Mouse (Mus musculus) stomach, embryonic 15.5 days (tissue): ENCODE data around the gene Sipa1. TPM values are rescaled to one million over a fixed set of nuclear protein-coding genes. Genes with fewer than 3 reads are reported as not detected.

Experiments
- ATAC-seq: fragments of 200-750 bp; cut with Nextera tagmentation; 2 replicates; pipeline ENCODE4 v1.8.0; 2017; ENCODE audit warnings: low read depth, moderate number of reproducible peaks, moderate TSS enrichment; ENCODE audit not compliant: insufficient read depth, low FRiP score
- H3K27ac ChIP-seq: fragments of 300-500 bp; sonication (generic); 2 replicates; pipeline ENCODE4 v1.5.1; 2015; ENCODE audit warnings: mild to moderate bottlenecking, inconsistent platforms
- H3K27me3 ChIP-seq: fragments of 300-500 bp; sonication (generic); replicated peaks from 2 replicates; pipeline ENCODE4 v1.6.1; 2015; ENCODE audit warnings: inconsistent platforms
- H3K36me3 ChIP-seq: fragments of 300-500 bp; sonication (generic); 2 replicates; pipeline ENCODE4 v1.6.1; 2015; ENCODE audit warnings: inconsistent platforms
- H3K4me1 ChIP-seq: fragments of 300-500 bp; sonication (generic); 2 replicates; pipeline ENCODE4 v1.6.1; 2015; ENCODE audit warnings: inconsistent platforms
- H3K4me2 ChIP-seq: fragments of 300-500 bp; sonication (generic); 2 replicates; pipeline ENCODE4 v1.6.1; 2015; ENCODE audit warnings: mild to moderate bottlenecking, inconsistent platforms
- H3K4me3 ChIP-seq: fragments of 300-500 bp; sonication (generic); replicated peaks from 2 replicates; pipeline ENCODE4 v1.5.1; 2015; ENCODE audit warnings: inconsistent platforms
- H3K9ac ChIP-seq: fragments of 300-500 bp; sonication (generic); 2 replicates; pipeline ENCODE4 v1.6.1; 2015; ENCODE audit warnings: inconsistent platforms
- H3K9me3 ChIP-seq: fragments of 300-500 bp; sonication (generic); 2 replicates; pipeline ENCODE4 v1.6.1; 2016; ENCODE audit warnings: inconsistent platforms
- WGBS: fragments of 180-500 bp; shearing (Covaris S2); methylation state at CpG from one replicate; pipeline ENCODE4 v1.1.7; 2015; 5-methylcytosine and 5-hydroxymethylcytosine counted together
- polyA plus RNA-seq: library from polyadenylated mRNA; unstranded; fragments of >200 nt; fragmentation: Nextera tagmentation; extraction: Ambion mirVana; gene quantifications from 2 replicates; pipeline ENCODE4 v1.2.1, GENCODE M21; 2015

Gene Sipa1
- polyA plus RNA-seq, 1 experiment from 2014 or later, result 28.7 TPM

DNA sequence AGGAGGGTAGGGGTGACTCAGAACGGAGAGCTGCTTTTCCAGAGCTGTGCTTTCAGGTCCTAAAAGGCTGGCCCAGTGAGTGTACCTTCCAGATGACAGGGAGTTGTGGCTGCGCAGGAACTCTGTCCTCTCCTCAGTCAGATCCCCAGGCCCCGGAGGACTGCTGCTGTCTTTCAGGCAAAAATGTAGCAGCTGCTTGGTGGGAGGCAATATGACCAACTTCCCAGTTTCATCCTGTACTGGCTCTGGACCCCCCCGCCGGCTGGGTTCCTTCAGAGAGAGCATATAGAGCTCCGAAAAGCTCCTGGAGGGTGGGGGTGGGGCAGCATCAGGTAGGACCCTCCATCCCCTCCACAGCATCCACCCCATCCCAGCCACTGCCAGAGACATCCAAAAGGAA, 10.9 kb downstream of the Sipa1 start:
- peaks cover 38% of the 10 kb centered on the region for H3K4me1 ChIP-seq
- H3K9me3 ChIP-seq, result no peaks in the 10 kb centered on the region
- WGBS, result 72% methylated on average over 6 of the region's 6 CpGs
- ATAC-seq, result no peak
- peaks cover 13% of the 10 kb centered on the region for H3K36me3 ChIP-seq
- H3K4me3 ChIP-seq, result no peak overlapping the region
- H3K27ac ChIP-seq, result no peak overlapping the region
- peaks cover 11% of the 10 kb centered on the region for H3K27me3 ChIP-seq
- no peak overlapping the region for H3K9ac ChIP-seq
- H3K4me2 ChIP-seq, result no peak overlapping the region

DNA sequence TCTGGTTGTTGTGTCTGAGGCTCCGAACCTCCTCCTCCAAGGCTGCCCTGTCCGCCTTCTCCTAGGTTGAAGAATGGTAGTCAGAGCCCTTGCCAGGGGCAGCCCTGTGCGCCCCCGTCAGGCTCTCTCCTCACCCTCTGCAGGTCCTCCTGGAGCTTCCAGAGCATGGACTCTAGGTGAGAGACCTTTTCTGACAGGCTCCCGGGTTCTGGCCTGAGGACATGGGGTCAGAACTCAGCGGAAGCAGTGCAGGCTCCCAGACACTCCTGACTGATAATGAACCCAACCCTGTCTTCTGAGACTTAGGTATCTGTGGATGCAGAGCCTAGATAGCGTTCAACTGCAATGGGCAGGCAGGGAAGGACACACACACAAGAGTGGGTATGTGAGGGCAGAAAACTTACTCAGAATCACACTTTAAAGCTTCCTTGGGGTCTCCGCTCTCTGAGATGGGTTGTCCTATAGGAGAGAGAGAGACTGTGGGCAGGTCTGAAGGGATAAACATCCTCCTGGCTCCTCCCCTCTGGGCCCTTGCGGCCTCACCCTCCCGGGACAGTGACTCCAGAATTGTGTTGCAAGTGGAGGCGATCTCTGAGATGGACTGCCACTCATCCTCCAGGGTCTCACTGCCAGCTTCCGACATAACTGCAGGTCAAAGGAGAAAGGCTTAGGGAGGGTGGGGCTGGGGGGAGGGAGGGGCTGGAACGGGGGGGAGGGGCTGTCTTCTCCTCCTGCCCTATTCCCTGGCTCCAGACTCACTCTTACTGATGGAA, 11.8 kb downstream of the Sipa1 start:
- ATAC-seq, result no peak
- peaks cover 39% of the 10 kb centered on the region for H3K4me1 ChIP-seq
- H3K9me3 ChIP-seq, result no peaks in the 10 kb centered on the region
- H3K27me3 ChIP-seq, result peaks cover 11% of the 10 kb centered on the region
- peaks cover 21% of the 10 kb centered on the region for H3K36me3 ChIP-seq
- H3K4me2 ChIP-seq, result no peak overlapping the region
- no peak overlapping the region for H3K4me3 ChIP-seq
- WGBS, result 59% methylated on average over 13 of the region's 13 CpGs
- H3K27ac ChIP-seq, result no peak overlapping the region
- H3K9ac ChIP-seq, result no peak overlapping the region

DNA sequence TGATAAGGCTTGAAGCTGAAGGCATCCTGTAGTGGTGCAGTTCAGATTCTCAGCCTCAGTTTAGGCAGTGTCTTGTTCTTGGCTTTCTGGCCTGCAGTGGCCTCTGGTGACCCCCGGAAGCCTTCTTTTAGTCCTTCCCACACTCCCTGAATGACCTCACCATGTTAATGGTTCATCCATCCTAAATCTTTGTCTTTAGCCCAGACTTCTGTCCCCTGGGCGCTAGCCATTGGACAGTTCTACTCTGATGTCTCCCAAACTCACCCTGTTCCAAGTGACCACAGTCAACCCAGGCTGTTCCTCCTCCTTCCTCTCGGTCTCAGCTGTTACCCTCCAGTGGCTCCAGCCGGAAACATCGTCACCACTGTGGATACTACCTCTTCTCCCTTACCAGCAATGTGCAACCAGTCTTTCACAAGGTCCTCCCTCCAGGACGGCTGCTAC, 14.2 kb downstream of the Sipa1 start:
- WGBS, result 53% methylated on average over 6 of the region's 6 CpGs
- no peaks in the 10 kb centered on the region for H3K27me3 ChIP-seq
- H3K9me3 ChIP-seq, result no peaks in the 10 kb centered on the region
- peak overlapping the region; percentile 32; the same call in 1 of the 2 replicates for H3K4me3 ChIP-seq
- peak overlapping the region; percentile 60 for H3K4me2 ChIP-seq
- H3K9ac ChIP-seq, result peak overlapping the region; percentile 8; the same call in 1 of the 2 replicates
- H3K4me1 ChIP-seq, result peaks cover 28% of the 10 kb centered on the region
- ATAC-seq, result no peak; the same call in 1 of the 2 replicates
- peaks cover 33% of the 10 kb centered on the region for H3K36me3 ChIP-seq
- H3K27ac ChIP-seq, result peak overlapping the region; percentile 91

DNA sequence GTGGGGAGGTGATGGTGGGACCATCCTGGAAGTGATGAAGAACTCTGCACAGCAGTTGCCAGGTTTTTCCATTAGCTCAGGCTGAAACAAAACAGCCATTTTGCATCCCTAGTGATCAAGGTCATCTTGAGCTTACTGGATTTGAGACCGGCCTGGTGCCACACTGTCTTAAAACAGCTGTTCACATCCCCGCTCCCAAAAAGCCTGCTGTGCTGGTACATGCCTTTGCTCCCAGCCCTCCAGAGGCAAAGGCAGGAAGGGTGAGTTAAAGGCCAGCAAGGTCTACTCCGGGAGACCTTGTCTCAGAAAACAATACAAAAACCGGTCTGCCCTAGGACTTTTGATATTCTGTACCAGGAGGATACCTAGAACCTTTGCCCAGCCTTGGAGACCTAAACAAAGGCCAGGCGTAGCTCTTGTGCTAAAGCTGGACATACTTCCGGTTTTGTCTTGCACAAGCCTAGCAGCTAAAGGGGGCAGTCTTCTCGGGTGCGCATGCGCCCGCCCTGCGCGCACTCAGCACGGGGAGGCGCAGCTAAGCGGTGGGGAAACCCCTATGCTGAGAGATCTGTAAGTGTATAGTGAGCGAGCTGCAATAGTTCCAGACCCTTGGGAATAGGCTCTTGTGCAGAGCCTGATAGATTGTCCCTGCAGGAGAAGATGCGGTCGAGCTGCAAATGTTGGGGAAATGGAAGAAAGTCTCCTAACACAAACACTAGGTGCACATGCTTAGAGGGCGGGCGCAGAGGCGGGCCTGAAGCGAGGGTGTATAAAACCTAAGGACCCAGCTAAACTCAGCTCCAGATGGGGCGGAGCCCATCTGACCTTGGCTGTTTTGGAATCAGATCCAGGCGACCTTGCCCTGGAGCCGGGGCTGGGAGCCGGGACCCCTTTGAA, 14.9 kb downstream of the Sipa1 start:
- Histone ChIP-seq H3K9me3 (no peaks in the 10 kb centered on the region), H3K27ac (peak overlapping the region; percentile 91), H3K9ac (peak overlapping the region; percentile 8; the same call in 1 of the 2 replicates), H3K36me3 (peaks cover 33% of the 10 kb centered on the region), H3K4me1 (peaks cover 23% of the 10 kb centered on the region), H3K27me3 (no peaks in the 10 kb centered on the region), H3K4me3 (peak overlapping the region; percentile 32), H3K4me2 (peak overlapping the region; percentile 60)
- peak; percentile 86 for ATAC-seq
- WGBS, result 8% methylated on average over 26 of the region's 26 CpGs

DNA sequence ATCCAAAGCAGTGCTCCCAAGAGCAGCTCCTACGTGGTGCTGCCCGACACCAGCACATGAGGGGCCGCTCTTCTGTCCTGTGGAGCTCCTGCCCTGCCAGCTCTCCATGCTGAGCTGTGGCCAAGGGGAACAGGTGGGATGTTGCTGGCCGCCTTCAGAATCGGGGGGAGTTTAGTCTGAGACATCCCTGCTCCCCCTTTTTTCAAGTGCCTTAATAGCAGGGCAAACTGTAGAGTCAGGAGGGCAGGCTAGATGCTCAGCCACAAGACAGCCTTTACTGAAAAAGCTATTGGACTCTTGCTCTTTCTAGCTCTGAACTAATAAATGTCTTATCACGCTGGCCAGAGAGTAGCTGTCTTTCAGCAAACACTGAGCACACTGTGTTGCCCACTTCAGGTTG, 15.7 kb downstream of the Sipa1 start:
- Histone ChIP-seq H3K4me2 (no peak overlapping the region), H3K27me3 (no peaks in the 10 kb centered on the region), H3K36me3 (peaks cover 38% of the 10 kb centered on the region), H3K4me1 (peaks cover 23% of the 10 kb centered on the region), H3K27ac (peak overlapping the region; percentile 91; the same call in 1 of the 2 replicates), H3K9me3 (no peaks in the 10 kb centered on the region), H3K9ac (no peak overlapping the region), H3K4me3 (no peak overlapping the region)
- ATAC-seq, result no peak
- 93% methylated on average over 6 of the region's 6 CpGs for WGBS

DNA sequence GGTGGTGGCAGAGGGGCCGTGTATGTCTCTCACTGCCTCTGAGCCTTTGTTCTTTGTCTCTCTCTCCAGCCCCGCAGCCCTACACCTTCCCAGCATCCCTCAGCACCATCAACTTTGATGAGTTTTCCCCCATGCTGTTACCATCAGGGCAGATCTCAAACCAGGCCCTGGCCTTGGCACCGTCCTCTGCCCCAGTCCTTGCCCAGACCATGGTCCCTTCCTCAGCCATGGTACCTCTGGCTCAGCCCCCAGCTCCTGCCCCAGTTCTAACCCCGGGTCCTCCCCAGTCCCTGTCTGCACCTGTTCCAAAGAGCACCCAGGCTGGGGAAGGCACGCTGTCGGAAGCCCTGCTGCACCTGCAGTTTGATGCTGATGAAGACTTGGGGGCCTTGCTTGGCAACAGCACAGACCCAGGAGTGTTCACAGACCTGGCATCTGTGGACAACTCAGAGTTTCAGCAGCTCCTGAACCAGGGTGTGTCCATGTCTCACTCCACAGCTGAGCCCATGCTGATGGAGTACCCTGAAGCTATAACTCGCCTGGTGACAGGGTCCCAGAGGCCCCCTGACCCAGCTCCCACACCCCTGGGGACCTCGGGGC, 16.7 kb downstream of the Sipa1 start:
- Histone ChIP-seq H3K27me3 (no peaks in the 10 kb centered on the region), H3K4me2 (no peak overlapping the region), H3K27ac (no peak overlapping the region), H3K9me3 (no peaks in the 10 kb centered on the region), H3K36me3 (peaks cover 46% of the 10 kb centered on the region), H3K9ac (no peak overlapping the region), H3K4me3 (no peak overlapping the region), H3K4me1 (peaks cover 23% of the 10 kb centered on the region)
- no peak for ATAC-seq
- WGBS, result 88% methylated on average over 8 of the region's 8 CpGs

DNA sequence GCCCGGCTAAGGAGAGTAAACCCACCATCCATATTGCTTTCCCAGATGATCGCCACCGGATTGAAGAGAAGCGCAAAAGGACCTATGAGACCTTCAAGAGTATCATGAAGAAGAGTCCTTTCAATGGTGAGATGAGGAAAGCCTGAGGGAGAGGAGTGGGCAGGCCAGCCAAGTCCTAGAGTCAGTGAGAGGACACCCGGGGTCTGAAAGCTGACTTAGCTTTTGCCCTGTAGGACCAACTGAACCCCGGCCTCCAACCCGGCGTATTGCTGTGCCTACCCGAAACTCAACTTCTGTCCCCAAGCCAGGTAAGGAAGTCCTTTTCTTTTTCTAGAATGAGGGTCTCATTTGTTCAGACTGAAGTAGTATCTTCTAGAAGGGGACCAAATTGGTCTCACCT, 18.2 kb downstream of the Sipa1 start:
- Histone ChIP-seq H3K4me3 (no peak overlapping the region), H3K4me1 (peaks cover 23% of the 10 kb centered on the region), H3K4me2 (no peak overlapping the region), H3K27ac (no peak overlapping the region), H3K9me3 (no peaks in the 10 kb centered on the region), H3K9ac (no peak overlapping the region), H3K27me3 (no peaks in the 10 kb centered on the region), H3K36me3 (peaks cover 59% of the 10 kb centered on the region)
- 95% methylated on average over 9 of the region's 9 CpGs for WGBS
- ATAC-seq, result no peak

DNA sequence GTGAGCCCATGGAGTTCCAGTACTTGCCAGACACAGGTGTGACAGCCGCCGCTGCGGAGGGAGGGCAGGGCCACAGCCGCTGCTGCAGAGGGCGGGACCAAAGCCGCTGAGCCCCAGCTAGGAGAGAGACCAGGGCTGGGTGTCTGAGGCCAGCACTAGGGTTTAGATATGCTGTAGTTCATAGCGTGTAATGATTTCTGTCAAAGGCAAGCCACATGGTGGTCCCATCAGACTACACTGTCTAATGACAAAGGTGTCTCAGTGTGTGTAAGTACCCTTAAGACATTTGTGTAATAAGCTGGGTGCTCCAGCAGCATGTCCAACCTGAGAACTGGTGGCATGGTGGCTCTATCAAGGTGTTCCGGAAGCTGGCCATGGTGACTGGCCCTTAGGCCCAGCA, 21.9 kb downstream of the Sipa1 start:
- no peaks in the 10 kb centered on the region for H3K27me3 ChIP-seq
- no peak for ATAC-seq
- H3K9ac ChIP-seq, result no peak overlapping the region
- H3K4me3 ChIP-seq, result no peak overlapping the region
- H3K36me3 ChIP-seq, result peaks cover 48% of the 10 kb centered on the region
- H3K9me3 ChIP-seq, result no peaks in the 10 kb centered on the region
- H3K4me1 ChIP-seq, result peaks cover 14% of the 10 kb centered on the region
- no peak overlapping the region for H3K4me2 ChIP-seq
- 86% methylated on average over 8 of the region's 8 CpGs for WGBS
- no peak overlapping the region for H3K27ac ChIP-seq

DNA sequence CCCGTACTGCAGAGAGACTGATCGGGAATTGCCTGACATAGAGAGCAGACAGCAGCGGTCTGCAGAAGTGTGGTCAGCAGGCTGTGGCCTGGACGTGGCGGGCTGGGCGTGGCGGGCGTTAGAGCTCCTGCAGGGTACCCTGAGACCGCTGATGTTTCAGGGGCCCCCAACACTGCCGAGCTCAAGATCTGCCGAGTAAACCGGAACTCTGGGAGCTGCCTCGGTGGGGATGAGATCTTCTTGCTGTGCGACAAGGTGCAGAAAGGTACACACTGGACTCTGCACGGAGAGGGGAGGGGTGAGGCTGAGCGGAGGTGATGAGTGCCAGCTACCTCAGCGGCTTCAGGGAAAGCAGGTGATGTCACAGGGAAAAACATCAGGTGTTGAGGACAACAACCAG, 22.5 kb downstream of the Sipa1 start:
- H3K4me1 ChIP-seq, result peaks cover 19% of the 10 kb centered on the region
- H3K4me3 ChIP-seq, result no peak overlapping the region
- 81% methylated on average over 17 of the region's 17 CpGs for WGBS
- no peaks in the 10 kb centered on the region for H3K9me3 ChIP-seq
- H3K9ac ChIP-seq, result no peak overlapping the region
- H3K4me2 ChIP-seq, result no peak overlapping the region
- ATAC-seq, result no peak
- peaks cover 45% of the 10 kb centered on the region for H3K36me3 ChIP-seq
- H3K27me3 ChIP-seq, result no peaks in the 10 kb centered on the region
- H3K27ac ChIP-seq, result no peak overlapping the region

DNA sequence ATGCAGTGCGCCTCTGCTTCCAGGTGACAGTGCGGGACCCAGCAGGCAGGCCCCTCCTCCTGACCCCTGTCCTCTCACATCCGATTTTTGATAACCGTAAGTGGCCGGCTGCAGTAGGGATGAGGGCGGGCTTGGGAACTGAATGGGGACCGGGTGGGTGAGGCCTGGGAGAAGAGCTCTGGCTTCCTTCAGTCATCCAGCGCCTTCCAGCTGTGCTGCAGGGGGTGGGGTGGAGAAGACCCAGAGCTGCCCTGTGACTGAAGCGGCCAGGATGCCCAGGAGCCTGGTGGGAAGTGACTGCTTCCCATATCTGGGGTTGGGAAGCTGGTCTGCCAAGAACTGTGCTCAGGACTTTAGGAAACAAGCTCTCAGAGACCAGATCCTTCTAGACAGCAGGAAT, 23.2 kb downstream of the Sipa1 start:
- H3K4me1 ChIP-seq, result peaks cover 19% of the 10 kb centered on the region
- H3K9ac ChIP-seq, result no peak overlapping the region
- no peak overlapping the region for H3K4me2 ChIP-seq
- peaks cover 40% of the 10 kb centered on the region for H3K36me3 ChIP-seq
- no peaks in the 10 kb centered on the region for H3K27me3 ChIP-seq
- no peak overlapping the region for H3K4me3 ChIP-seq
- no peak for ATAC-seq
- no peak overlapping the region for H3K27ac ChIP-seq
- WGBS, result 48% methylated on average over 9 of the region's 9 CpGs
- no peaks in the 10 kb centered on the region for H3K9me3 ChIP-seq

DNA sequence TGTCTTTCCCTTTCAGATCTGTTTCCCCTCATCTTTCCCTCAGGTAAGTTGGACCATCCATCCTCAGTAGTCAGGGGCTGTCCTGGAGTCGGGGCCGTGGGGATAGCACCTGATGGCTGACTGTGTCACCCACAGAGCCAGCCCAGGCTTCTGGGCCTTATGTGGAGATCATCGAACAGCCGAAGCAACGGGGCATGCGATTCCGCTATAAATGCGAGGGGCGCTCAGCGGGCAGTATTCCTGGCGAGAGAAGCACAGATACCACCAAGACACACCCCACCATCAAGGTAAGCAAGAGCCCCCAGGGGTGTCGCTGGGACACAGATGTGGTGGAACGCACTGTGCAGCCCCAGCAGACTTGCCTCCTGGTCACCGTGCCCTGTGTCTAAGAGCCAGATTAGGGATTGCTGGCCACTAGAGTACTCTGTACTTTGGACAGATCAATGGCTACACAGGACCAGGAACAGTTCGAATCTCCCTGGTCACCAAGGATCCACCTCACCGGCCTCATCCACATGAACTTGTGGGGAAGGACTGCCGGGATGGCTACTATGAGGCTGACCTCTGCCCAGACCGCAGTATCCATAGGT, 25.0 kb downstream of the Sipa1 start:
- WGBS, result 90% methylated on average over 18 of the region's 18 CpGs
- H3K9ac ChIP-seq, result peak overlapping the region; percentile 86
- H3K27me3 ChIP-seq, result no peaks in the 10 kb centered on the region
- peak overlapping the region; percentile 82 for H3K4me2 ChIP-seq
- H3K9me3 ChIP-seq, result no peaks in the 10 kb centered on the region
- peaks cover 19% of the 10 kb centered on the region for H3K4me1 ChIP-seq
- no peak overlapping the region for H3K27ac ChIP-seq
- peak overlapping the region; percentile 86 for H3K4me3 ChIP-seq
- peaks cover 30% of the 10 kb centered on the region for H3K36me3 ChIP-seq
- no peak for ATAC-seq
